Mouse (Mus musculus) hindbrain, embryonic 11.5 days (tissue): ENCODE results near the gene Syngr1. TPM values are rescaled to one million over a fixed set of nuclear protein-coding genes. Genes with fewer than 3 reads are reported as not detected.

Experiments used
- ATAC-seq: fragments of 200-750 bp; cut with Nextera tagmentation; 2 replicates; pipeline ENCODE4 v1.8.0; 2017; ENCODE audit warnings: mild to moderate bottlenecking, moderate TSS enrichment, moderate library complexity; ENCODE audit not compliant: low FRiP score
- DNase-seq: peaks from one replicate; pipeline ENCODE4 v3.0.0-alpha.2; 2015; ENCODE audit warnings: low spot score
- H3K27ac ChIP-seq: fragments of 300-500 bp; sonication (generic); 2 replicates; pipeline ENCODE4 v1.5.1; 2014; ENCODE audit warnings: mild to moderate bottlenecking, low read depth, low read length
- H3K27me3 ChIP-seq: fragments of 300-500 bp; sonication (generic); 2 replicates; pipeline ENCODE4 v1.6.1; 2014; ENCODE audit warnings: mild to moderate bottlenecking, low read length, moderate library complexity, mixed read lengths; ENCODE audit not compliant: control insufficient read depth, insufficient read depth
- H3K36me3 ChIP-seq: fragments of 300-500 bp; sonication (generic); 2 replicates; pipeline ENCODE4 v1.6.1; 2014; ENCODE audit warnings: mild to moderate bottlenecking, low read length, moderate library complexity, mixed read lengths; ENCODE audit not compliant: control insufficient read depth, insufficient read depth
- H3K4me1 ChIP-seq: fragments of 300-500 bp; sonication (generic); replicated peaks from 2 replicates; pipeline ENCODE4 v1.6.1; 2014; ENCODE audit warnings: low read length, mixed read lengths; ENCODE audit not compliant: control insufficient read depth, insufficient read depth
- H3K4me2 ChIP-seq: fragments of 300-500 bp; sonication (generic); replicated peaks from 2 replicates; pipeline ENCODE4 v1.6.1; 2014; ENCODE audit warnings: mild to moderate bottlenecking, low read depth, low read length
- H3K4me3 ChIP-seq: fragments of 300-500 bp; sonication (generic); 2 replicates; pipeline ENCODE4 v1.5.1; 2014; ENCODE audit warnings: low read depth, low read length
- H3K9ac ChIP-seq: fragments of 300-500 bp; sonication (generic); 2 replicates; pipeline ENCODE4 v1.6.1; 2014; ENCODE audit warnings: low read depth, low read length
- H3K9me3 ChIP-seq: fragments of 300-500 bp; sonication (generic); 2 replicates; pipeline ENCODE4 v1.6.1; 2016; ENCODE audit warnings: low read length; ENCODE audit not compliant: control insufficient read depth
- WGBS: fragments of 180-500 bp; shearing (Covaris S2); extraction: QIAGEN DNeasy Blood & Tissue Kit; methylation state at CpG from one replicate; pipeline ENCODE4 v1.1.7; 2014; 5-methylcytosine and 5-hydroxymethylcytosine counted together
- polyA plus RNA-seq: library from polyadenylated mRNA; unstranded; fragments of >200 nt; fragmentation: Nextera tagmentation; extraction: Ambion mirVana; gene quantifications from 2 replicates; pipeline ENCODE4 v1.2.1, GENCODE M21; 2014

Gene Syngr1
- polyA plus RNA-seq, 1 experiment from 2014 or later, result 7.3 TPM

DNA sequence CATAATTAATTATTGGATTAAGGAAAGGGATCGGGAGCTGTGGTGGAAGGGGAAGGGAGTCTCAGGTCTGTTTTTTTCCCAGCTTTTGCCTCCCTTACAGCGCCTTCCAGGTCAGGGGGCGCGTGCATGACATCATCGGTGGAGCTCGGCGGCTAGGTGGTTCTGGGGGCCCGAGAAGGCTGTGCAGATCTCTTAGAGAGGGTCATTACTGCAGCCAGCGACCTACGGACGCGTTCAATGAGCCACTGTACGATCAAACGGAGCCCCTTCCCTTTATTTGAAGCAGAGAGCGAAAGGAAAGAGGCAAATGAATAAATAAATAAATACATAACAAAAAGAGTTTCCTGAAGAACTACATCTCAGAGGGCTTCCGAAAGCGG, 403 bp upstream of the Syngr1 start:
- peaks cover 19% of the 10 kb centered on the region for H3K27me3 ChIP-seq
- 2% methylated on average over 17 of the region's 17 CpGs for WGBS
- ATAC-seq (peak; percentile 33; the same call in 1 of the 2 replicates), DNase-seq (peak; percentile 70)
- H3K4me3 ChIP-seq, result peak overlapping the region; percentile 64
- no peaks in the 10 kb centered on the region for H3K9me3 ChIP-seq
- H3K27ac ChIP-seq, result no peak overlapping the region
- peak overlapping the region; percentile 71 for H3K9ac ChIP-seq
- H3K4me2 ChIP-seq, result peak overlapping the region; percentile 95
- no peaks in the 10 kb centered on the region for H3K36me3 ChIP-seq
- H3K4me1 ChIP-seq, result peaks cover 6% of the 10 kb centered on the region; the same call in 1 of the 2 replicates

DNA sequence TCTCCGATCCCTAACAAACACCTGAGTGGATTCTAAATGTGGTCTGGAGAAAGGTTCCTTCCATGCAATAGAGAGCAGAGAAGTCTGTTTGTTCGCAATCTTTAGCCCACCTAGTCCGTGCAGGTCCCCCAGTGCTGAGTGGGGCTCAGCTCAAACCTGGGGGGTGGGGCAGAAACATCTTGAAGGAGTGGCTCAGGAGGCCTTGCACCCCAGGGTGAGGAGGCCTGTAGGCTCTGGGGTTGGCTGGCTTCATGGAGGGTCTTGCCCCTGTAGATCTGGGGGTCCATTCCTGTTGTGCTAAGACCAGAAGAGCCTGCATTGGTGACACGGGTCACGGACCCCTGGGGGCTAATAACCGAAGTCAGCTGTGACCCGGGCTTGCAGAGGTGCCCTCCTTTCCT, 907 bp downstream of the Syngr1 start:
- Histone ChIP-seq H3K36me3 (no peaks in the 10 kb centered on the region), H3K9ac (no peak overlapping the region), H3K4me1 (peaks cover 6% of the 10 kb centered on the region; the same call in 1 of the 2 replicates), H3K4me3 (peak overlapping the region; percentile 64), H3K9me3 (no peaks in the 10 kb centered on the region), H3K27ac (no peak overlapping the region), H3K27me3 (peaks cover 19% of the 10 kb centered on the region), H3K4me2 (peak overlapping the region; percentile 95)
- WGBS, result 15% methylated on average over 7 of the region's 7 CpGs
- ATAC-seq (no peak), DNase-seq (peak; percentile 37)

DNA sequence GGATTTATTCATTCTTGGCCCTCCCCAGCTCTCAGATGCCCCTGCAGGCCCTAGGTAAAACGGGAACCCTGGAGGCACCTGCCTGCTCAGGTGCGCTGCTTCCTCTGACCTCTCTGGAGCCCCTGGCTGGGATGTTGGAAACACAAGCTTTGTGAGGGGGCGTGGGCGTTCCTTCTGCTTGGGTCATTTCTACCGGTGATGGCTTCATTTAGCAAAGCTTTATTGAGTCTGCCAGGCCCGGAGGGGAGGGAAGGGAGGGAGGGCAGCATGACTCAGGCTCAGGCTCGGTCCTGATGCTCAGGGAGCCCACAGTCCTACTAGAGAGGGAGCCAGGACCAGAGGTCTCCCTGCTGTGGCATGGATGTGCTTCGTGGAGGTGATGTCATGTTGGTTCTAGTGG, 1.5 kb downstream of the Syngr1 start:
- no peak for DNase-seq
- Histone ChIP-seq H3K27ac (no peak overlapping the region), H3K4me3 (peak overlapping the region; percentile 64; the same call in 1 of the 2 replicates), H3K9ac (no peak overlapping the region; the same call in 1 of the 2 replicates), H3K27me3 (peaks cover 19% of the 10 kb centered on the region), H3K9me3 (no peaks in the 10 kb centered on the region), H3K36me3 (no peaks in the 10 kb centered on the region), H3K4me1 (peaks cover 8% of the 10 kb centered on the region; the same call in 1 of the 2 replicates), H3K4me2 (peak overlapping the region; percentile 95; the same call in 1 of the 2 replicates)
- ATAC-seq, result no peak
- WGBS, result 18% methylated on average over 8 of the region's 8 CpGs

DNA sequence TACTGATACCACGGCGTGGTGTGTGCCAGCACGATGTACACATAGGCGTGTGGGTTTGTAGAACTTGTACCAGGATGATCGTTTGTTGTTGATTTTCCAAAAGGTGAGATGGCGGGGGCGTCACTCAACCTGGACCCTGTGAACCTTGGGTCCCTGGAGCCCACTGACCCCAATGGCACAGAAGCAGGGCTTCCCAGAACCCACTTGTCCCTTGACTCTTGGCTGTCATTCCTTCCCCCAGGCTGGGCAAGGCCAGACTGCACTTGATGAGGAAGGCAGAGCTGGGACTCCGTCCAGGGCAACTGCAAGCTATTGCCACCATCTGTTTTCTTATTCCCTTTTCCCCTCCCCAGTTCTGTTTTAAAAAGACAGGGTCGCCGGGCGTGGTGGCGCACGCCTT, 3.1 kb downstream of the Syngr1 start:
- Histone ChIP-seq H3K4me3 (no peak overlapping the region), H3K4me1 (peaks cover 10% of the 10 kb centered on the region; the same call in 1 of the 2 replicates), H3K4me2 (no peak overlapping the region), H3K9ac (no peak overlapping the region), H3K27ac (no peak overlapping the region), H3K9me3 (no peaks in the 10 kb centered on the region), H3K36me3 (no peaks in the 10 kb centered on the region), H3K27me3 (peaks cover 19% of the 10 kb centered on the region)
- ATAC-seq, result no peak
- no peak for DNase-seq
- WGBS, result 92% methylated on average over 13 of the region's 13 CpGs

DNA sequence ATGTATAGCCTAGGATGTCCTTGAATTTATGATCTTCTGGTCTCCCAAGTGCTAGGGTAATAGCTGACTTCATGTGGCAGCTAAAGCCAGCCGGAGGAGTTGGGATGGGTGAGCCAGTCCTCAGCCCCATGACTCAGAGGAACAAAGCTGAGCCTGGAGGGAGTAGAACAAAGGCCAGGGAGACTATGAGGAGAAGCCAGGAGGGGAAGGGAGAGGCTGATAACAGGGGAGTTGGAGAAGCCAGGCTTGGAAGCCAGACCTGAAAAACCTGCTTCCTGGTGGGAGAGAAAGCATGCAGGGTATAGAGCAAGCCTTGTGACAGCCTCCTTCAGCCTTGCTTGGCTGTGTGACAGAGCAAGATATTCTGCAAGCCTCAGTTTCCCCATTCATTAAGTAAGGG, 4.5 kb downstream of the Syngr1 start:
- H3K4me2 ChIP-seq, result no peak overlapping the region
- DNase-seq, result no peak
- H3K27ac ChIP-seq, result no peak overlapping the region
- H3K4me1 ChIP-seq, result peaks cover 10% of the 10 kb centered on the region; the same call in 1 of the 2 replicates
- no peak for ATAC-seq
- H3K4me3 ChIP-seq, result no peak overlapping the region
- H3K27me3 ChIP-seq, result peaks cover 19% of the 10 kb centered on the region
- no peak overlapping the region for H3K9ac ChIP-seq
- WGBS, result 70% methylated on average over 1 of the region's 1 CpGs
- no peaks in the 10 kb centered on the region for H3K9me3 ChIP-seq
- H3K36me3 ChIP-seq, result no peaks in the 10 kb centered on the region

DNA sequence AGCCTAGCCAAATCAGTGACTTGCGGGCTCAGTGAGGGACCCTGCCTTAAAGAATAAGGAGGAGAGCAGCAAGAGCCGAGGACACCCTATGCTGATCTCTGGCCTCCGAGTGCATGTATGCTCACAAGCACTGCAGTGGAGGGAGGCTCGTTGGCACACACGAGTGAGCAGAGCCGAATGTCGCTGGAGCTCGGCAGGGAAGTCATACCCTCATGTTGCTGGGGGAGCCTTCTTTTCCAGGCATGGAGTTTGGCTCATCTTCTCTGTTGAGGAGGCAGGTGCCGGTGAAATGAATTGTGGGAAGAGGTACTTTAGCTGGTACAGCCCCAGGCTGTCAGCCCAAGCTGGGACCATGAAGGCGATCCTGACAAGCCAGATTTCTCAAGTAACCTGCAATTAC, 5.3 kb downstream of the Syngr1 start:
- H3K27me3 ChIP-seq, result peaks cover 16% of the 10 kb centered on the region

DNA sequence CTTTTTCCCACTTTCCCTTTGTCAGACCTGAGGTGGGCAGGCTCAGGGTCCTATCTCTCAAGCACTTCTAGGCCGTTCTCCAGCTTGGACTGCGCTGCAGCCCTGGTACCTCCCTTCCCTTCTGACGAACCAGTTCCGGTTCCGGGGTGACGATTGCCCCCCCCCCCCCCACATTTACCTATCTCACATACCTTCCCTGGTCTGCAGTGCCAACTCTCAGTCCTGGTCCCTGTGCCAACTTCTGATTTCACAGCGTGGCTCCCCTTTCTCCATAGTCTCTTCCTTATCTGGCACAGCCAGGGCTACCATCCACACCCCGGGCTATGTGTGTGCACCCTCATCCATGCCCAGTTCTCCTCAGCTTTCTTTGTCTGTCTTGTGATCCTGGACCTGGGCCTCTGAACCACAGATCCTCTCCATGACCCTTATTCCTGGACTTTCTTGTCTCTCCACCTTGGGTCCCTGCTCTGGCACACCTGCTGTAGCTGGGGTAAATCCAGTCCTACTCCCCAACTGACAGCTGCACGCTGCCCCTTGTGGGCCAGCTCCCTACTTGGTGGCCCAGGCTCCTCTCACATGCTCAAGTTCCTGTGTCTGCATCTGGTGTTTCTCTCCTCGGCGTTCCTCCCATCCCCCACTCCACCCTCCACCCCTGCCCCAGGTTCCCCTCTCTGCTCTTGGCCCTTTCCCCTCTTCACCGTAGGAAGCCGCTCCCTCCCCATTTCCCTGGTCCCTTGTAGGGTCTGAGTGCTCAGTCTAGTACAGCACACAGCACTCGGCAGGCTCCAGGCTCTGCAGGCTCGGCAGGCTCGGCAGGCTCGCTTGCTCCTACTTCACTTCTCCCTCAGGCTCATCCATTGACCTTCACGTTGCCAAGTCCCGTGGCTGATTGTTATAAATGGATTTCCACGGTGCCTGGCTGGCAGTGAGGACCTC, 6.1 kb downstream of the Syngr1 start:
- H3K27me3 ChIP-seq, result peaks cover 7% of the 10 kb centered on the region
- ATAC-seq (no peak), DNase-seq (peak; percentile 65)
- H3K4me1 ChIP-seq, result peaks cover 5% of the 10 kb centered on the region; the same call in 1 of the 2 replicates
- peak overlapping the region; percentile 37; the same call in 1 of the 2 replicates for H3K9ac ChIP-seq
- no peak overlapping the region for H3K4me3 ChIP-seq
- no peaks in the 10 kb centered on the region for H3K9me3 ChIP-seq
- 25% methylated on average over 19 of the region's 20 CpGs for WGBS
- H3K4me2 ChIP-seq, result peak overlapping the region; percentile 20
- no peaks in the 10 kb centered on the region for H3K36me3 ChIP-seq
- H3K27ac ChIP-seq, result no peak overlapping the region

More for the DNA sequence above, 5.3 kb downstream of the Syngr1 start:
- Histone ChIP-seq H3K9ac (no peak overlapping the region), H3K27ac (no peak overlapping the region), H3K4me3 (no peak overlapping the region), H3K9me3 (no peaks in the 10 kb centered on the region), H3K36me3 (no peaks in the 10 kb centered on the region), H3K4me1 (peaks cover 10% of the 10 kb centered on the region; the same call in 1 of the 2 replicates), H3K4me2 (no peak overlapping the region)
- 63% methylated on average over 10 of the region's 10 CpGs for WGBS
- no peak for ATAC-seq
- no peak for DNase-seq

DNA sequence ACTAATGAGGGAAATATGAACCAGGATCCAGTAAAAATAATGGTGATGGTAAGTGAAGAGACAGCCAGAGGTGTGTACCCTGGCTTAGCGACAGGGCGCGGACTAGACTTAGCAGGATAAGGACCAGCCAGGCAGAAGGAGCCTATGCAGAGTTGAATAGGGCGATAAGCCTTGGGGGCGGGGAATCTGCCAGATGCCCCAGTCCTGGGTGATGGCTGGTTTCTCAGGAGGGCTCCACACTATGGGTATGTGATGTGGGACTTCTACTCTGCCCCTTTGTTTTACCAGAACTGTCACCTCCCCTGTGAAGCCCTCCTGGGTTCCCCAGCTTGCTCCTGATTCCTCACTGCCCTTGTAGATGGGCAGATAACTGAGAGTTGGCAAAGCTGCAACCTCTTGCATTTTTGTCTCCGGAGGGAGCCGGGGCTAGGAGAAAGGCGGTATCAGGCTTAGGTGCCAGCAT, 6.9 kb downstream of the Syngr1 start:
- H3K4me1 ChIP-seq, result peaks cover 5% of the 10 kb centered on the region; the same call in 1 of the 2 replicates
- H3K4me3 ChIP-seq, result no peak overlapping the region
- DNase-seq, result no peak
- H3K36me3 ChIP-seq, result no peaks in the 10 kb centered on the region
- WGBS, result 33% methylated on average over 8 of the region's 8 CpGs
- no peak overlapping the region for H3K9ac ChIP-seq
- H3K4me2 ChIP-seq, result no peak overlapping the region
- H3K27ac ChIP-seq, result no peak overlapping the region
- no peaks in the 10 kb centered on the region; the same call in 1 of the 2 replicates for H3K27me3 ChIP-seq
- no peak for ATAC-seq
- no peaks in the 10 kb centered on the region for H3K9me3 ChIP-seq
